Mouse (Mus musculus) stomach, postnatal 0 days (tissue): ENCODE measurements around the gene Med12l. TPM values are rescaled to one million over a fixed set of nuclear protein-coding genes. Genes with fewer than 3 reads are reported as not detected.

Source experiments
- ATAC-seq: fragments of 200-750 bp; cut with Nextera tagmentation; 2 replicates; pipeline ENCODE4 v1.8.0; 2017; ENCODE audit not compliant: low FRiP score, low TSS enrichment
- DNase-seq: peaks from one replicate; pipeline ENCODE4 v3.0.0-alpha.2; 2016; ENCODE audit warnings: low spot score
- H3K27ac ChIP-seq: fragments of 300-500 bp; sonication (generic); replicated peaks from 2 replicates; pipeline ENCODE4 v1.5.1; 2014; ENCODE audit warnings: mild to moderate bottlenecking, control low read depth
- H3K27me3 ChIP-seq: fragments of 300-500 bp; sonication (generic); 2 replicates; pipeline ENCODE4 v1.6.1; 2014; ENCODE audit warnings: low read length; ENCODE audit not compliant: control insufficient read depth, insufficient read depth
- H3K36me3 ChIP-seq: fragments of 300-500 bp; sonication (generic); 2 replicates; pipeline ENCODE4 v1.6.1; 2014; ENCODE audit warnings: low read length, mixed read lengths; ENCODE audit not compliant: control insufficient read depth, insufficient read depth
- H3K4me1 ChIP-seq: fragments of 300-500 bp; sonication (generic); replicated peaks from 2 replicates; pipeline ENCODE4 v1.6.1; 2014; ENCODE audit warnings: antibody characterized with exemption; ENCODE audit not compliant: control insufficient read depth, insufficient read depth
- H3K4me2 ChIP-seq: fragments of 300-500 bp; sonication (generic); replicated peaks from 2 replicates; pipeline ENCODE4 v1.6.1; 2014; ENCODE audit warnings: low read depth, mild to moderate bottlenecking, control low read depth, moderate library complexity
- H3K4me3 ChIP-seq: fragments of 300-500 bp; sonication (generic); 2 replicates; pipeline ENCODE4 v1.5.1; 2014; ENCODE audit warnings: low read depth, low read length, control low read depth
- H3K9ac ChIP-seq: fragments of 300-500 bp; sonication (generic); 2 replicates; pipeline ENCODE4 v1.6.1; 2014; ENCODE audit warnings: mild to moderate bottlenecking, low read length, control low read depth, mixed read lengths
- H3K9me3 ChIP-seq: fragments of 300-500 bp; sonication (generic); 2 replicates; pipeline ENCODE4 v1.6.1; 2016; ENCODE audit warnings: low read length; ENCODE audit not compliant: control insufficient read depth
- CTCF ChIP-seq: IDR thresholded peaks from 2 replicates; pipeline ENCODE4 v1.5.1; 2016; ENCODE audit warnings: antibody characterized with exemption, low read depth, mild to moderate bottlenecking, moderate library complexity
- EP300 ChIP-seq: optimal IDR thresholded peaks from 2 replicates; pipeline ENCODE3; 2016; ENCODE audit warnings: antibody characterized with exemption
- WGBS: fragments of 180-500 bp; shearing (Covaris S2); extraction: QIAGEN DNeasy Blood & Tissue Kit; methylation state at CpG from one replicate; pipeline ENCODE4 v1.1.7; 2014; 5-methylcytosine and 5-hydroxymethylcytosine counted together
- polyA plus RNA-seq: library from polyadenylated mRNA; unstranded; fragments of >200 nt; fragmentation: Nextera tagmentation; extraction: Ambion mirVana; gene quantifications from 2 replicates; pipeline ENCODE4 v1.2.1, GENCODE M21; 2015

Med12l gene
- polyA plus RNA-seq, 1 experiment from 2014 or later: 0.25 TPM

- TF ChIP-seq EP300 (no peak), CTCF (no peak)
- Histone ChIP-seq H3K4me3 (no peak overlapping the region), H3K9me3 (no peaks in the 10 kb centered on the region), H3K4me2 (no peak overlapping the region), H3K4me1 (no peaks in the 10 kb centered on the region), H3K27me3 (no peaks in the 10 kb centered on the region), H3K27ac (no peak overlapping the region), H3K36me3 (no peaks in the 10 kb centered on the region), H3K9ac (no peak overlapping the region)
- 70% methylated on average over 3 of the region's 3 CpGs for WGBS
- DNase-seq (no peak), ATAC-seq (no peak)
These were observed 258.4 kb downstream of the Med12l start for GRCm38 (mm10) chr3:59263988-59264387.

GRCm38 (mm10) chr3:59270811-59271210 lies 265.2 kb downstream of the Med12l start:
- H3K27ac ChIP-seq: no peak overlapping the region
- H3K4me3 ChIP-seq: no peak overlapping the region
- no peak overlapping the region for H3K4me2 ChIP-seq
- DNase-seq (no peak), ATAC-seq (no peak)
- no peaks in the 10 kb centered on the region for H3K27me3 ChIP-seq
- H3K9ac ChIP-seq: no peak overlapping the region
- TF ChIP-seq EP300 (no peak), CTCF (no peak)
- no peaks in the 10 kb centered on the region for H3K36me3 ChIP-seq
- 90% methylated on average over 6 of the region's 6 CpGs for WGBS
- no peaks in the 10 kb centered on the region for H3K9me3 ChIP-seq
- H3K4me1 ChIP-seq: no peaks in the 10 kb centered on the region

GRCm38 (mm10) chr3:59277502-59278253 lies 272.1 kb downstream of the Med12l start:
- Histone ChIP-seq H3K27ac (no peak overlapping the region), H3K36me3 (no peaks in the 10 kb centered on the region), H3K4me3 (no peak overlapping the region), H3K9ac (no peak overlapping the region), H3K9me3 (no peaks in the 10 kb centered on the region), H3K4me2 (no peak overlapping the region), H3K27me3 (no peaks in the 10 kb centered on the region), H3K4me1 (no peaks in the 10 kb centered on the region)
- no peak for ATAC-seq
- no peak for DNase-seq
- 53% methylated on average over 3 of the region's 3 CpGs for WGBS
- TF ChIP-seq CTCF (no peak), EP300 (no peak)

- Histone ChIP-seq H3K4me2 (no peak overlapping the region), H3K9ac (no peak overlapping the region), H3K4me3 (no peak overlapping the region), H3K27me3 (no peaks in the 10 kb centered on the region), H3K36me3 (no peaks in the 10 kb centered on the region), H3K27ac (no peak overlapping the region), H3K9me3 (no peaks in the 10 kb centered on the region), H3K4me1 (no peaks in the 10 kb centered on the region)
- 92% methylated on average over 3 of the region's 3 CpGs for WGBS
- DNase-seq (no peak), ATAC-seq (no peak)
- no peak for TF ChIP-seq EP300
- TF ChIP-seq CTCF: no peak
These were observed 272.6 kb downstream of the Med12l start for GRCm38 (mm10) chr3:59278254-59278533.

- no peak overlapping the region for H3K4me3 ChIP-seq
- TF ChIP-seq EP300 (no peak), CTCF (no peak)
- H3K4me2 ChIP-seq: no peak overlapping the region
- H3K9me3 ChIP-seq: no peaks in the 10 kb centered on the region
- no peaks in the 10 kb centered on the region for H3K36me3 ChIP-seq
- no peak overlapping the region for H3K9ac ChIP-seq
- no peak overlapping the region for H3K27ac ChIP-seq
- ATAC-seq: no peak
- DNase-seq: no peak
- H3K27me3 ChIP-seq: no peaks in the 10 kb centered on the region
- no peaks in the 10 kb centered on the region for H3K4me1 ChIP-seq
These were observed 273.0 kb downstream of the Med12l start for GRCm38 (mm10) chr3:59278620-59279019.

- no peaks in the 10 kb centered on the region for H3K27me3 ChIP-seq
- no peak for DNase-seq
- no peak overlapping the region for H3K4me3 ChIP-seq
- 30% methylated on average over 2 of the region's 2 CpGs for WGBS
- no peak overlapping the region for H3K9ac ChIP-seq
- H3K36me3 ChIP-seq: no peaks in the 10 kb centered on the region
- H3K4me1 ChIP-seq: no peaks in the 10 kb centered on the region
- ATAC-seq: no peak
- H3K27ac ChIP-seq: no peak overlapping the region
- H3K9me3 ChIP-seq: no peaks in the 10 kb centered on the region
- H3K4me2 ChIP-seq: no peak overlapping the region
- no peak for TF ChIP-seq EP300
These were observed 284.9 kb downstream of the Med12l start for GRCm38 (mm10) chr3:59290551-59290950.
